Mouse (Mus musculus): ENCODE data around the gene Fam3c.
"Not testable (repeated sequence)": the region's sequence is repeated elsewhere in the genome, so short reads cannot be mapped to it uniquely, and the experiment has no call there.

Fam3c gene

DNA sequence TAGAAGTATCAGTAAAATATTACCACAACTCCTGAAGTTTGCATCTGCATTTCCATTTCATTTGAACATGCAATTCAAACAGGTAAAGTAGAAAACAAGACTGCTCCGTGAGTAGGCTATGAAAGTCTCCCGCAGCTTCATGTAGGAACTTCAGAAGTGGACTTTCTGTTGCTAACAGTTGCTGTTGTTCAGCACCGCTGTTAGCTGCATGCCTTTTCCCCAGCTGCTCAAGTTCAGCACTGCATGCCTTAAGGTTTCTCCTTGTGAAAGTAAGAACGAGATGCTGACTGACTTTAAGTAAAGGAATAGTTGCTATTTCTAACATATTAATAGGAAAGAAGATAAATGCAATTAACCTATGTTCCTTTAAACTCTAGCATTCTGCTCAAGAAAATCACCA lies 64.0 kb downstream of the Fam3c start:
- DNase-seq (ENCODE audit: low read depth, low spot score), result no peak

DNA sequence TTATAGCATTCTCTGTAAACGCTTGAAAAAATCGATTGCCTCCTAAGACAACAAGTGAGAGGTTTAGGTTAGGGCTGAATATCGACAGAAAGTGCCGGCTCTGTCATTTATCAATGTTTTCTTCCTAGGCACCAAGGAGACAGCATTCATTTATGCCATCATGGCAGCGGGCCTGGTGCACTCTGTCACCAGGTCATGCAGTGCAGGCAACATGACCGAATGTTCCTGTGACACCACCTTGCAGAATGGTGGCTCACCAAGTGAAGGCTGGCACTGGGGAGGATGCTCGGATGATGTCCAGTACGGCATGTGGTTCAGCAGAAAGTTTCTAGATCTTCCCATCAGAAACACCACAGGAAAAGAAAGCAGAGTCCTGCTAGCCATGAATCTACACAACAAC lies 65.3 kb downstream of the Fam3c start:
- no peak for DNase-seq (ENCODE audit: low read depth, low spot score)

DNA sequence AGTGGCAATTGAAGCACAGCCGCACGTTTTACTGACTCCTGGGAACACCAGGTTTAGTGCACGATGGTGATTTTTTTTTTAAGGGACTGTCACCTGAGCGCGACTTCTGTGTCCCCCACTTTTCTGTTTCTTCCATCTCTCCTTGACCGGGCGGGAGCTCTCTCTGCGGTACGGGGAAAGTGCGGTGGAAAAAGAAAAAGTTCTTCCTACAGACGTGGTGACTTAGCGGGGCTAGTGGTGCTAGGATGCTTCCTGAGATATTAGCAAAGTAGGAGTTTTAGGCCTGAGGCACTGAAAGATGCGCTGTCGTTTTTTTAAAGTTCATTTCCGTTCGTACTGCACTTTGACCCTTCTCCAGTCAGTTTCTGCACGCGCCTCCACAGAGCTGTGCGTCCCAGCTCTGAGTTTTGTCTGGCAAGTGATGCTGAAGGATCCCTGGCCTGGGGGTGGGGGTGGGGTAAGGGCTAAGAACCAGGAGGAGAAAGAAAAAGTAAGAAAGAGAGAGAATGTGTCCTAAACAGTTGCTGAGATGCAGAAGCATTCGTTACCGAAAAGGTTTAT lies 66.5 kb downstream of the Fam3c start:
- no peak for DNase-seq (ENCODE audit: low read depth, low spot score)

DNA sequence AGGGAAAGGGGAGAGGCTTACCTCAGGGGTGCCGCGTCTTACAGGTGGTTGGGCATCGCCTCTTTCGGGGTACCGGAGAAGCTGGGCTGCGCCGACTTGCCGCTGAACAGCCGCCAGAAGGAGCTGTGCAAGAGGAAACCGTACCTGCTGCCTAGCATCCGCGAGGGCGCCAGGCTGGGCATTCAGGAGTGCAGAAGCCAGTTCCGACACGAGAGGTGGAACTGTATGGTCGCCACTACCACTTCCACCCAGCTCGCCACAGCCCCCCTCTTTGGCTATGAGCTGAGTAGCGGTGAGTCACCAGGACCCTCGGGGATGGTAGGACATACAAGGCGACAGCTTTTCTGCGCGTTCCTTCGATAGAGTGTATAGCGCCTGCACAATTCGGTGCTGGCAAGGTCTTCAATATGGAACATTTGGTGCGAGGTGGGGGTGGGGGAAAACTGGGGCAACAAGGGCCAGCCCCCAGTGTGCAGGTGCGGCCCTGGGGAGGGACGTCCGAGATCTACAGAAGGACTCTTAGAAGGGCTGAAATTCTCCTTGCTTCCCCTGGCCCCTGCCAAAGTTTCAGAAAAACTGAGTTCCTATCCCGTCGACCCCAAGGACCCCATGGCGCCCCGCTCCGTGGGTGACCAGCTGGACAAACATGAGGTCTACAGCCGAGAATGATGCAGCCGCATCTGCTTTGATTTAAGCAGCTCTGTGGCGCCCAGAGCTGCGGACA lies 67.1 kb downstream of the Fam3c start:
- peak; percentile 42 for DNase-seq (ENCODE audit: low read depth, low spot score)

DNA sequence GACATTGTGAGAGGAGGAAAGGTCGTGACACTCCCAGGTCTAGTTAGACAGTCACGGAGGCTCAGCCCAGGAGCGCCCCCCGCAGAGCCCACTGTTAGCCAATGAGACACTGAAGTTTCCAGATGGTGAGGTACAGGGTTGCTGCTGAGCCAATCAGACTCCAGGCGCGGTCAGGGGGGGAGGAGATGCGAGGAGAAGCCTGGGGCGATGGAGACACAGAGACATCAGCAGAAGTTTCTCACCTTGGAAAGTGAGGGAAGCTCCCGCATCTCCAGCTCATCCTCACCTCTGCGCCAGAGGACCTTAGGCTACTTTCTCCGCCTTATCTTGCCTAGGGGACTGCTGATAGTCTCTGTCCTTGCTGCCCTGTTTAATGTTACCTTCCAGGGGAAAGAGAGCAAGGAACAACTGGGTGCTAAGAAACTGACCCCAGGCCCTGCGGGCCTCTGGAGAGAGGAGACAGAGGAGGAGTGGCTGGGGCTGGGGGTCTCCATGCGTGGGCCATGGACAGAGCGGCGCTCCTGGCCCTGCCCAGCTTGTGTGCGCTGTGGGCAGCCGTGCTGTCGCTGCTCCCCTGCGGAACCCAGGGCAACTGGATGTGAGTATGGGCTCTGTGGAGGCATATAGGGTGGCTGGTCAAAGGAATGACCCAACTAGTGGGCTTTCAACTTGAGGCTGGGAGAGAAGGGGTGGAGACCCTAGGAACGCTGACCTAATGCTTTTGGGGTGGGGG lies 67.9 kb downstream of the Fam3c start, which contains the start of gene Wnt16:
Wnt16 (plus strand) TSS at position 224 of the 733 bp plus-strand sequence.
- peak; percentile 60 for DNase-seq (ENCODE audit: low read depth, low spot score)

DNA sequence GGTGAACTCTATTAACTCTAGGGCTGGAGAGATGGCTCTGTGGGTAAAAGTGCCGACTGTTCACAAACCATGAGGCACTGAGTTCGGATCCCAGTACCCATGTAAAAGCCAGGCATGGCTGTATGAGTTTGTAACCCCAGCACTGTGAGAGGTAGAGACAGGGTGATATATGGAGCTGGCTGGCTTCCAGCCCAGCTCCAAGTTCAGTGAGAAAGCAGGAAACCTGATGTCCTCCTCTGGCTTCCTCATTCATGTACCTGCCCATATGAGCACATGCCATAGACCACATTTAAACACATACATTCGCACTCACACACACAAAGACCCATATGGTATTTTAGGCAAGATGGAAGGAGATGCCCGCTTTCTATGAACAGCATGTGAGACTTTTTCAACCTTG lies 73.6 kb downstream of the Fam3c start:
- no peak for DNase-seq (ENCODE audit: low read depth, low spot score)

DNA sequence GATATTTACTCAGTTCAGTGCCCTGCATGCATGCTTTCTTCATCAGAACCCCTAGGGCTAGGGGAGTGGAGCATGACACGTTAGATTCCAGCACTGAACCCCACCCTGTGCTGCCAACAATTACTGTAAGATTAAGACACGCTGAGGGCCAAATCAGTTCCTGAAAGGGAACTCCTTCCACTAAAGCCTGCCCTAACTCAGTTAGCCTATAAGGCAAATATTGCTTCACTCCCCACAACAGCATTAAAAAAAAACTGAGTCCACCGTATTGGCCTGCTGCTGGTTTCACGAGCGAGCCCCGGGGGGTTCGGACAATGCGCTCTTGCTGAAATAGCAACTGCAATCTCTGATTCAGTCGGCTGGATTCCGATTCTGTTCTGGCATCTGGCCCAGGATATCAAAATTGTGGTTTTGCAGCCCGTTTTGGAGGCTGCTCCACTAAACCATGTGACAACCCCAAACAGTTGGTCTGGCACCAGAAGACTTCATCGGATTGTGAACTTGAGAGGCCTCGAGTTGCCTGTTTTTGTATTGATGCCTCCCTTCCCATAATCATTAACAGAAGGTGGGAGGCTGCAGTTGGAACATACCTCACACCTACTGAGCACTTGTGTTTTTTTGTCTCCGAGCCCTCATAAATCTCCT lies 75.7 kb downstream of the Fam3c start:
- DNase-seq (ENCODE audit: low read depth, low spot score), result peak; percentile 55

DNA sequence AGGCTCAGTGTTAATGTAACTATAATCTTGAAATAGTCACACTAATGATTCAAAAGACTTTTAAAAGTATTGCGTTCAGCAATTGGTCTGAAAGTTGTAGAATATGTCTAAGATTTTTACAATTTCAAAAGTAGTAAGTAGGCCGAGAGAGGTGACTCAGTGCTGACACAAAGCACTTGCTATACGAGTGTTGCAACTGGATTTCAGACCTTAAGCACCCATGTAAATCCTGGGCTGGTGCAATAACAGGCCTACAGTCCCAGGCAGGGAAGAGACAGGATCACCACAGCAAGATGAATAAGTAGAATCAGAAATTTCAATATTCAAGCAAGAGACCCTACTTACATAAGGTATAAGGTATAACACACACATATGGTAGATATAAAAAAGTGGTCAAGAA lies 78.1 kb downstream of the Fam3c start:
- DNase-seq (ENCODE audit: low read depth, low spot score), result no peak

DNA sequence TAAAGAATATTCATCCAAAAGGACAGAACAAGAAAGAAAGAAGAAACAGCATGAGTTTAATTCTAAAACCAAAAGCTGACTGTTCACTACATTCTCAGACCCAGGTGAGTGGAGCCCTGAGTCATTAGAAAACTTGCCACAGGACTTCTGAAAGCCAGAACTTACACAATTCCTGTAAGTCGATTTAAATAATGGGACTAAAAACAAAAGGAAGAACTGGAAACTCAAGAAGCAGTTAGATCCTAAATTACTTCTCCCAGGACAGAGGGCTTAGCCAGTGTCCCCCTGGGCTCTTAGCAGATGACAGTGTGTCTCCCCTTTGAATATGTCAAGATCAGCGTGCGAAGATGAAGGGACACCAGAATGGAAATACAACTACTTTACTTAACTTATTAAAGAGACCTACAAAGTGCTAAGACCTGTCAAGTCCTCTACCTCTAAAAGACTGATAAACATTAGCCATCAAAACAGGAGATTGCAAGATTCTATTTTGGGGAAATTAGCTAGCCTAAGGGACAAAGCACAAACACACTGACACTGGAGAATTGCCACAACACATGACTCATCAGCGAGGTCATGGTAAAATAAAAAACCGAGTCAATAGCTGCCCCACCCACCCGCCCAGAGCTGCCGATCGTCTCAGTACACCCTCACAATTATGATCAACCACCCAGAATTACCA lies 86.1 kb downstream of the Fam3c start:
- DNase-seq (ENCODE audit: low read depth, low spot score), result no peak

DNA sequence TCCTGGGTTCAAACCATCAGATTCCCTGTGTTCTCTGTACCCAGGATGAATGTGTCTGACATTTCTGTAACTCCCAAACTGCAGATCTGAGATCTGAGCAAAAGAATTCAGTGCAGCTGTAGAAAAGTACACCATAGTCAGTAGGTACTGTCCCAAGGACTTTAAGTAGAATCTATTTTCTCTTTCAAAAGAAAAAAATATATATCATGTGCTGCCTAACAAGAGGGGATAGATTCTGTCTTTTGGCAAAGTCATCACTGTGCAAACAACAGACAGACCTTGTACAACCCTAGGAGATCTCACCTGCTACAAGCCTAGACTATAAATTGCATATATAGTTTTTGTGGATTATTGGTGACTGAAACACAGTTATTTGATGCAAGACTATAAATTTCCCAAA lies 87.4 kb downstream of the Fam3c start:
- no peak for DNase-seq (ENCODE audit: low read depth, low spot score)

DNA sequence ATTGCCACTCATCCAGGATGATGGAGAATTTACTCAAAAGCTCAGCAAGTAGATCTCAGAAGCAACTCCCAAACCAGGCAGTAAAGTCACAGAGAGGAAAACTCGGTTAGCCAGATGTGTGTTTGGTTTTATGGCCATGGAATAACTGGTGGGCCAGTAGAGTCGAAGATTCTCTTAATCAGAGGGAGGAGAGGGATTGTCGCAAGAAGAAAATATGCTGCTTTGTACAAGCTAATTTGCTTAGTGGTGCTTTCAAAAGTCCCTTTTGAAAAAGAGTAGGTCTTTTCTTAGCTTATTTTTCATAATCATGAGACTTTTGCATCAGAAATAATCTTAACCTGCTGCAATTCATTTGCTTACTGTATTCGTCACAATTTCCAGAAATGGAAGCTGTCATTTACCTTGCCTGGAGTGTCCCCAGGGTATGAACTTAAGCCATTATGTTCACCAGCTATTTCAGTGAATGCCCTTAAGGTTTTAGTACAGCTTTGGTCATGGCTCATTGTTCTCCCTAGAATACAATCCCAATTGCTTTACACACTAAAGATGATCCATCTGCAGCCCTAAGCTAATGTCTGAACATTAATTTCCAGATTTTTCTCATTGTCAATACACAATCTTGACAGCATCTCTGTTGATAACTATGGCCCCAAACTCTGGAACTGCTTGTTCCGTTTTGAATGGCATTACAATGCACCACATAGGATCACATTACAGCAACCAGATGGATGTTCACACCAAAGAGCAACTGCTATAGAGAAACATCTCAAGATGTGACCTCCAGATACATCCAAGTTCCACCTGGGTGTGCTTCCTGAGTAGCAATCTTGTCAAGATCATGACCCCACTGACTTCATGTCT lies 88.0 kb downstream of the Fam3c start:
- DNase-seq (ENCODE audit: low read depth, low spot score), result no peak

DNA sequence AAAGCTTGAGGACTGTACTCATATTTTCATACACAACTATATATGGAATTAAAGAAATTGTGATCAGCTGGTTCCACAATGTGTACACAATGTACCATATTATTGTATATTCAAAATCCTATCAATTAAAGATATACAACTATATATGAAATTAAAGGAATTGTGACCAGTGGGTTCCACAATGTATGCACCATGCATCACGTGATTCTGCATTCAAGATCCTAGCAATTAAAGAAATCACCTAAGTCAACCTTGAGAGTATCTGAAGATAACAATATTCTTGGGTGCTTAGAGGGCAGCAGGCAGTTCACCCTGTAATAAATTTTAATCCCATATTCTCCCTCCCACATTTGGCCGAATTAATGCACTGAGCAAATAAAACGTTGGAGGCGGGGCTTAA lies 90.0 kb downstream of the Fam3c start:
- no peak for DNase-seq (ENCODE audit: low read depth, low spot score)

DNA sequence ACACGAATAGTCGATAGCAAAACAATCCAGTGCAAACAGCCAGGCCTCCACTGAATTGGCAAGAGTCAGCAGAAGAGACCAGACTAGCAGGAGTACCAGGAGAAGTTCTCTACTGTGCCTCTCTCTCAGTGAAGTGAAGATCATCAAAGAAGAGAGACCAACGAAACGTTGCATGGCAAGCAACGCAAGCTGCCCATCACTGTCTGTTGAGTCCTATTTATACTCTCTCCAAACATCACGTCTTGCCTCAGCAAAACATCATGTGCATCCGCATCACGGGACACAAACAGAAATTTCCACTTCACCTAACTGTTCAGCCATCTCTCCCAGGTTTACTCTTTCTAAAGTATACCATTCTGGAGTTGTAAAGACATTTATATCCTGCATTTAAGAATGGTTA lies 91.9 kb downstream of the Fam3c start:
- not testable (repeated sequence) for DNase-seq (ENCODE audit: low read depth, low spot score)

DNA sequence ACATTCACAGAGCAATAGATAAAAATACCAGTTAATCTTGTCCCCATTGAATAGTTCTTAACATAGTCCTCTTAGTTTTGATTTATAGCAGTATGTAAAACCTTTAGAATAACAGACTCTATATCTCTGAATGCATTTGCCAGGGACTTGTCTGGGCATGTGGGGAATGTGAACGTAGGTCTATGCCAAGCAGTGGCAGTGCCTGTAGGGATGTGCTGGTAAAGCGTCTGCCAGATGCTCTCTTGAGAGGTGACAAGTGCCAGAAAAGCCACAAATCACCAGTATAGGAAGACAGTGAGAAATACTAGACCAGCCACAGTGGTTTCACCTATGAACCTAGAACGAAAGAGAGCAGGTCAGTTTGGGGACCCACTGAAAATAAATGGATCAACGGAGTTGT lies 93.5 kb downstream of the Fam3c start:
- DNase-seq (ENCODE audit: low read depth, low spot score), result no peak

DNA sequence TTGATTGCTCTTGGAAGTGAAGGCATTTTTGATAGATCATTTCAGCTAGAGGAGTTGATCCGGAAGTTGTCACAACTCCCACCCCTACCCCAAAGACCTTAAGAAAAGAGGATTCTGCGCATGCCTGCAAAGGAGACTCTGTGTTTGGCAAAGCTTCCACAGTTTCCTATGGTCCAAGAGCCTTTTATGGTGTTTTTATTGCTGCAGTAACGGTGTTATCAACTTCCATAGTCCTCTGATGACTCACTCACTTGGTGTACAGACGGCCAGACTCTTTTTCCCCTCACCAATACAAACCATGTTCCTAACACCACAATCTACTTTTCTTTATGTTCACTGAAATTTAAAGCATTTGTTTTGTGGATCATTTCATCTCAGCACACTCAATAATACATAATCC lies 97.3 kb downstream of the Fam3c start:
- no peak for DNase-seq (ENCODE audit: low read depth, low spot score)

Data from brain, adult 2 months (tissue).